Mouse (Mus musculus): ENCODE data around the gene Gm29427.
"Not testable (repeated sequence)": the region's sequence is repeated elsewhere in the genome, so short reads cannot be mapped to it uniquely, and the experiment has no call there.

The Gm29427 gene

GRCm38 (mm10) chr1:130731741-130732337, 16.2 kb upstream of the Gm29427 start, which contains the start of gene AA986860:
Gene AA986860 (plus strand): TSS chr1:130731976.
- peak; percentile 40 for DNase-seq (ENCODE audit: inconsistent ontology term)

- DNase-seq (ENCODE audit: inconsistent ontology term) = no peak
These were observed 13.6 kb upstream of the Gm29427 start, which contains the start of gene Pfkfb2 for GRCm38 (mm10) chr1:130729153-130729552. Gene Pfkfb2 (minus strand): TSS chr1:130729253.

GRCm38 (mm10) chr1:130728708-130729107, 13.1 kb upstream of the Gm29427 start:
- no peak for DNase-seq (ENCODE audit: inconsistent ontology term)

GRCm38 (mm10) chr1:130728070-130728469, 12.5 kb upstream of the Gm29427 start:
- DNase-seq (ENCODE audit: inconsistent ontology term) = no peak

- DNase-seq (ENCODE audit: inconsistent ontology term) = no peak
These were observed 10.8 kb upstream of the Gm29427 start for GRCm38 (mm10) chr1:130726396-130726795.

GRCm38 (mm10) chr1:130724206-130724605, 8.6 kb upstream of the Gm29427 start:
- DNase-seq (ENCODE audit: inconsistent ontology term) = no peak

GRCm38 (mm10) chr1:130717291-130717871, 1.8 kb upstream of the Gm29427 start, which contains the start of gene Yod1:
Gene Yod1 (plus strand): TSS chr1:130717327.
- peak; percentile 96 for DNase-seq (ENCODE audit: inconsistent ontology term)

GRCm38 (mm10) chr1:130716513-130717290, 1.1 kb upstream of the Gm29427 start:
- DNase-seq (ENCODE audit: inconsistent ontology term) = peak; percentile 82

- DNase-seq (ENCODE audit: inconsistent ontology term) = no peak
These were observed 566 bp upstream of the Gm29427 start for GRCm38 (mm10) chr1:130716218-130716512.

- no peak for DNase-seq (ENCODE audit: inconsistent ontology term)
These were observed 1.6 kb downstream of the Gm29427 start for GRCm38 (mm10) chr1:130714046-130714445.

- DNase-seq (ENCODE audit: inconsistent ontology term) = no peak
These were observed 5.1 kb downstream of the Gm29427 start for GRCm38 (mm10) chr1:130710283-130711080.

- DNase-seq (ENCODE audit: inconsistent ontology term) = no peak
These were observed 12.0 kb downstream of the Gm29427 start for GRCm38 (mm10) chr1:130703613-130704012.

- DNase-seq (ENCODE audit: inconsistent ontology term) = no peak
These were observed 13.6 kb downstream of the Gm29427 start for GRCm38 (mm10) chr1:130701976-130702375.

GRCm38 (mm10) chr1:130699937-130700633, 15.5 kb downstream of the Gm29427 start:
- DNase-seq (ENCODE audit: inconsistent ontology term) = no peak

GRCm38 (mm10) chr1:130698601-130699000, 17.0 kb downstream of the Gm29427 start:
- DNase-seq (ENCODE audit: inconsistent ontology term) = no peak

GRCm38 (mm10) chr1:130683905-130684304, 31.7 kb downstream of the Gm29427 start:
- no peak for DNase-seq (ENCODE audit: inconsistent ontology term)

GRCm38 (mm10) chr1:130681656-130682413, 33.8 kb downstream of the Gm29427 start:
- no peak for DNase-seq (ENCODE audit: inconsistent ontology term)

GRCm38 (mm10) chr1:130681075-130681474, 34.5 kb downstream of the Gm29427 start:
- DNase-seq (ENCODE audit: inconsistent ontology term) = no peak

GRCm38 (mm10) chr1:130678551-130678950, 37.0 kb downstream of the Gm29427 start:
- DNase-seq (ENCODE audit: inconsistent ontology term) = no peak

- not testable (repeated sequence) for DNase-seq (ENCODE audit: inconsistent ontology term)
These were observed 52.0 kb downstream of the Gm29427 start for GRCm38 (mm10) chr1:130663576-130663975.

- DNase-seq (ENCODE audit: inconsistent ontology term) = no peak
These were observed 54.1 kb downstream of the Gm29427 start, which contains the start of gene C4bp for GRCm38 (mm10) chr1:130661454-130661853. Gene C4bp (minus strand): TSS chr1:130661632.
